Mouse (Mus musculus) adrenal gland, adult 18-20 months (tissue): ENCODE measurements around the gene Dcpp2. TPM values are rescaled to one million over a fixed set of nuclear protein-coding genes. Genes with fewer than 3 reads are reported as not detected.
"Not testable (repeated sequence)": the region's sequence is repeated elsewhere in the genome, so short reads cannot be mapped to it uniquely, and the experiment has no call there.

ENCODE experiments used
- DNase-seq, 2 experiments: peaks; one replicate each; pipeline ENCODE4 v3.0.0; 2021 to 2022; ENCODE audit warnings: low spot score in 2 of 2
- long read RNA-seq, 2 experiments: library from polyadenylated mRNA; stranded (forward); transcript quantifications; one replicate each; pipeline ENCODE4 v2.0.0; 2021
- total RNA-seq, 2 experiments: library from RNA; stranded (reverse); gene quantifications; 1 replicate in 1 of 2; 2 replicates in 1 of 2; pipeline ENCODE4 v1.2.3; 2021

Dcpp2 gene
- total RNA-seq, result not detected
- long read RNA-seq, experiment 1, result 0 reads
- long read RNA-seq, experiment 2, result 0 reads

GRCm38 (mm10) chr17:23880576-23880975 is at the start of gene Dcpp2, which contains the start of gene Dcpp1:
Gene Dcpp2 (plus strand): TSS chr17:23880880.
Gene Dcpp1 (plus strand): TSS chr17:23880876.
- not testable (repeated sequence) for DNase-seq

- no peak for DNase-seq
Measured at GRCm38 (mm10) chr17:23831201-23831600, 49.5 kb upstream of the Dcpp2 start.

GRCm38 (mm10) chr17:23836006-23836575 is 44.6 kb upstream of the Dcpp2 start, which contains the start of gene Prss33:
Gene Prss33 (minus strand): TSS chr17:23836056.
- DNase-seq, result no peak

GRCm38 (mm10) chr17:23841145-23841544 is 39.5 kb upstream of the Dcpp2 start:
- peak; percentile 41 to 53 for DNase-seq

GRCm38 (mm10) chr17:23843141-23843811 is 37.4 kb upstream of the Dcpp2 start:
- DNase-seq, result peak in 1 of 2 experiments; percentile 19

- DNase-seq, result peak; percentile 52 to 63
Measured at GRCm38 (mm10) chr17:23843812-23844273, 36.8 kb upstream of the Dcpp2 start, which contains the start of the genes Prss32 and Prss41. Gene Prss32 (plus strand): TSS chr17:23843855. Gene Prss41 (minus strand): TSS chr17:23844172.

- DNase-seq, result no peak
Measured at GRCm38 (mm10) chr17:23850028-23850427, 30.7 kb upstream of the Dcpp2 start.

GRCm38 (mm10) chr17:23850853-23851749 is 29.6 kb upstream of the Dcpp2 start:
- peak; percentile 51 to 72 for DNase-seq

GRCm38 (mm10) chr17:23853292-23853691 is 27.4 kb upstream of the Dcpp2 start:
- peak; percentile 43 to 58 for DNase-seq

- DNase-seq, result no peak
Measured at GRCm38 (mm10) chr17:23854229-23854765, 26.4 kb upstream of the Dcpp2 start.

GRCm38 (mm10) chr17:23857193-23857592 is 23.5 kb upstream of the Dcpp2 start:
- DNase-seq, result no peak

- DNase-seq, result no peak
Measured at GRCm38 (mm10) chr17:23857913-23858312, 22.8 kb upstream of the Dcpp2 start.

- DNase-seq, result no peak
Measured at GRCm38 (mm10) chr17:23862926-23863325, 17.8 kb upstream of the Dcpp2 start.

- no peak for DNase-seq
Measured at GRCm38 (mm10) chr17:23867756-23868155, 12.9 kb upstream of the Dcpp2 start, which contains the start of gene Prss21. Gene Prss21 (plus strand): TSS chr17:23868056.

GRCm38 (mm10) chr17:23868513-23868912 is 12.2 kb upstream of the Dcpp2 start:
- no peak for DNase-seq

GRCm38 (mm10) chr17:23873884-23874856 is 6.5 kb upstream of the Dcpp2 start:
- DNase-seq, result peak; percentile 30 to 42

GRCm38 (mm10) chr17:23876741-23877140 is 3.9 kb upstream of the Dcpp2 start:
- no peak for DNase-seq

- DNase-seq, result no peak
Measured at GRCm38 (mm10) chr17:23877166-23877565, 3.5 kb upstream of the Dcpp2 start.

GRCm38 (mm10) chr17:23917158-23917557 is 36.5 kb downstream of the Dcpp2 start, which contains the start of gene Dcpp3:
Gene Dcpp3 (plus strand): TSS chr17:23917458.
- not testable (repeated sequence) for DNase-seq
